Mouse (Mus musculus) fibroblast of lung, adult 2 months (primary cell): Measurements from ENCODE around the gene Tmcc3.

ENCODE experiments used
- DNase-seq: peaks from one replicate; pipeline ENCODE4 v3.0.0-alpha.2; 2011; ENCODE audit warnings: low read depth

Gene Tmcc3

DNA sequence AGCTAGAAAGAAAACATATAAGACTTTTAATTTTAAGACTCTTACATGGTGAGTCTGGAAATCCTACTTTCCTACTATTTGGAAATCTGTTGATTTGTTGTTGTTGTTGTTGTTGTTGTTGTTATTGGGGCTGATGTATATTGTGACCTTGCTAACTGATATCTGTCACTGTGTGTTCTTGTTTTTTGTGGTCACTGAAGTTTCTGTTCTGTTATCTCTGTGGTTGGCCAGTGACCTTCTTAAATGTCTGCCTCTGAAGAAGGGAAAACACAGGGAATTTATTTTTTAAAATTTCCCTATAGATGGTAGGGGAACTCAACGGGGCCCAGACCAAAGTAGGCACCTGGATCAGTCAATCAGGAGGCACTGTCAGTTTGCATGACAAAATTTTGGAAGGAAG lies 48.9 kb downstream of the Tmcc3 start:
- DNase-seq = no peak

DNA sequence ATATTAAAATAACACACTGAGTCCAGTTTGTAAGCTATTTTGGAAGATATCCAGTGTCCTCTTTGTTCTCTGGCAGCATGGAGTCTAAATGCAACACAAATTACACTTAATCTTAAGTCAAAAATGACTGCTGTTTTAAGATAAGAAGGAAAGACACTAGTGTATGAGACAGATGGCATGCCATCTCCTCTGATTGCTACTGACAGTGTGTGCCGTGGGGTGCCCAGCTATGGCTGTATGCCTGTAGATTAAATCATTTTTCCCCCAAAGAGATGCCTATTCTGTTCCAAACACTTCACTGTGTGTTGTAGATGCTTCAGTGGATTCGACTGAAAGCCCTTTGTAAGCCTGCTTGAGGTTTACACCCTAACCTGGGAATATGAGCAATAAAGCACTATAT lies 59.5 kb downstream of the Tmcc3 start:
- no peak for DNase-seq

DNA sequence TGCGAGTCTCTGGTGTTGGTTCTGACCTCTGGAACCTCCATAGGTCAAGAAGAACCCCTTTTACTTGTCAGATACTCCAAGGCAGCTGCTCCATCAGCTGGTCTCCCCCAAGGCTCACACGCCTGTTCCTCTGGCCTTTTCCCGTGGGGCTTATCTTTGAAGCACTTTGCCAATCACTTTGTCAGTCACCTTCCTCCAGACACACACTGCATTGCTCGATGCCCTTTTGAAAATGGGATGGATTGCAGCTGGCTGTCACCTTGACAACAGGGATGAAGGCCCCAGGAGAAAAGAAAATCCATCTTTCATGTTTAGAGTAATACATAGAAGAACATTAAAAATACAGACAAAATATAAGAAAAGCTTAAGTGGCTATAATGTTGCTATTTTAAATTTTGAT lies 65.2 kb downstream of the Tmcc3 start:
- no peak for DNase-seq

DNA sequence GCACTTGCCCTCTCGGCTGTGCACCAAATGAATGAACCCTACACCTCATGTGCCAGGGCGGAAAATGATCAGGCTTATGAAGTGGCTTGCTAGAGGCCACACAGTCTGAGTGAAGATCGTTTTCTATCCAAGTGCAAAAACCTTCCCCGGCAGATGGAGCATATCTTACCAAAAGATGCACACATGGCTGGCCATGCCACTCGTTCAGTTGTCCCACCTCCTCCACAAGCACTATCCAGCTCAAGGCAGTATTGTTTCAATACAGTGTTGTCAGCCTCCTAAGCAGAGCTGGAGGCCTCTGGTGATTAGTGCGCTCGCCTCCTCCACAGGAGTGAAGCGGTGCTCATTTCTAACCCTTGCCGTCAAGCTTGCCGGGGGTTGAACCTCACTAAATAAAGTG lies 66.1 kb downstream of the Tmcc3 start:
- DNase-seq = no peak

DNA sequence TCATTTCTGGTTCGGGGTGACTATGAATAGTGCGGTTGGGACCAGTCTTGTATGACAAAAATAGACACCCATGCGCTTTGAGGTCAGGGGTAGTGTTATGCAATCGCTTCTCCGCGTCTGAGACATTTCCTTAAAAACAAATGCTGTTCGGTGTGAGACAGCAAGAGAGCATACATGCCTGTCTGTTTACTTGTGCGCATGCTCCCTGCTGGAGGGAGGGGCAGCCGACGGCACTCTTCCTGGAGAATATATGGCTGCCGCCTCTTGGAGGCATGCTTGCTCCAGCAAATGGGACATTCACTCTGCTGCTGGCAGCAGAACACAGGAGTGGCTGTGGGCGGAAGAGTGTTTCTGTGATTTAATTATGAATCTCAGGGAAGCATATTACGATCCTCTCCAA lies 66.6 kb downstream of the Tmcc3 start:
- DNase-seq = peak; percentile 46

DNA sequence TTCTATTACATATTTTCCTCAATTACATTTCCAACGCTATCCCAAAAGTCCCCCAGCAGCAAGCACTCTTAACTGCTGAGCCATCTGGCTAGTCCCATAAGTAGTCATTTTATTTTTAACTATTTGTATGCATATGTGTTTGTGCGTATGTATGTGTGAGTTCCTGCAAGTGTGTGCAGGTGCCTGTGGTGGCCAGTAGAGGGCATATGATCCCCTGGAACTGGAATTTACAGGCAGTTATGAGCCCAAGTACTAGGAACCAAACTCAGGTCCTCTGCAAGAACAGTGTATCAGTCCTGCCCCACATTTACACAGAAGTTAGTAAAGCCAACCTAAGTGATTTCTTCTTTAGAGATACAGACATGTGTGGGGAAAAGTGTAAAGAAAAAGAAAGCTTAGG lies 68.3 kb downstream of the Tmcc3 start:
- no peak for DNase-seq

DNA sequence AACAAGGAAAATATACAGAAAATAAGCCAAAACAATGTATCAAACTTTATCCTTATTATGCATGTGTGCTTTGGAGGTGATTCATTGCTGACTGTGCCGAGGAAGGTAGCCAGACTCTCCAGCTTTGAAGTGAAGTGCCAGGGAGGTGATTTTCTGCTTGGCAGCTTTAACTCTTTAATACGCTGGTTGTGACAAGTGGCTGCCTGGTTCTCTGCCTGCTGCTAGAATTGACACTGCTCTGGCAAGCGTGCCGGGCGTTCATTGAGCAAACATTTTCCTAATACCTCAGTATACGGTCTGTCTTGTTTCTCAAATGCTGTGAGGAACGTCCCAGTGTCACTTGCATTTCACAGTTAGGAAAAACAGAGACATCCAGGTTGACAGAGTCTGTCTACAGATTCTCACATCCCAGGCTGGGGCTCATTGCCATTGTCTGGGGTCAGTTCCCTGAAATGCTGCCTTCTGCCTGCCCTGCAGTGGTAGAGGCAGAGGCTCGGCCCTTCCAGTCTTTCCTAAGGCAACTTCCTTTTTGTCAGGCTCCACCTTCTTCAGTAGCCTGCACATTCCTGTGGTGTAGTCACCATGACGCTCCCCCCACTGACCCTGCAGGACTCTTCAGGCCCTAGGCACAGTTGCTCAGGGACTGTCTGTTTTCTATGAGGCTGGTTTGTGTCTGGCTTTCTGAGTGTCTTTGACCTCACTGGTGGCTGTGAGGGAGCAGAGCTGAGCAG lies 69.1 kb downstream of the Tmcc3 start:
- DNase-seq = peak; percentile 20

DNA sequence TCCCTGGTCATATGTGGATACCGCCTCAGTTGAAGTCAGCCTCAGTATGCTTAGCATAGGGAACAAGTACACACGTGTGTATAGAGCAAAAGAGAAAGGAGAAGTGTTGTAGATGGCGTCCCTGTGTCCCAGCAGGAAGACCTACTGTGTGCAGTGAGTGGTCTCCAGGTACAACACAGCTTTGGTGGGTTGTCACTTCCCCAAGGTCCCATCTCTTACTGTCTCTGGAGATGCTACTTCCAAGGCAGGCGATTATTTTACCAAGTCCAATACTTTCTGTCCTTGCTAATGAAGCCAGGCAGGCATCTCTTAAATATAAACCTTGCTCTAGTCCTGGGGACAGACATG lies 69.6 kb downstream of the Tmcc3 start:
- DNase-seq = no peak

DNA sequence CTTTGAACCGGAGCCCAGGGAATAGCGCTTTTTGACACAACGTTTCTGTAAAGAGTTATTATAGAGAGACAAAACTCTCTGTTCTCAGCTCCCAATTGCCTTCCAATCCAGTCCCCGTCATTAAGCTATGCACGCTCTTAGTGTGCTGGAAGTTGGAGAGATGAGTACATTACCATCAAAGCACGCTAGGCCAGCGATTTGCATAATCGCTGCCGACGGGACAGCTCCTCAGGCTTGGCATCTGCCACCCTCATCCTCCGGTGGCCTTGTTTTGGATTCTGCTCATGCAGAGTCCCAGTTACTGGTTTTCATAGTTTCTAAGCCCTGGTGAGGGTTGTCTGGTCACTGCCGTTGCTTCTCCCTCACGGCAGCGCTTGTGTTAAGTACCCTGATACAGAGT lies 70.9 kb downstream of the Tmcc3 start:
- no peak for DNase-seq

DNA sequence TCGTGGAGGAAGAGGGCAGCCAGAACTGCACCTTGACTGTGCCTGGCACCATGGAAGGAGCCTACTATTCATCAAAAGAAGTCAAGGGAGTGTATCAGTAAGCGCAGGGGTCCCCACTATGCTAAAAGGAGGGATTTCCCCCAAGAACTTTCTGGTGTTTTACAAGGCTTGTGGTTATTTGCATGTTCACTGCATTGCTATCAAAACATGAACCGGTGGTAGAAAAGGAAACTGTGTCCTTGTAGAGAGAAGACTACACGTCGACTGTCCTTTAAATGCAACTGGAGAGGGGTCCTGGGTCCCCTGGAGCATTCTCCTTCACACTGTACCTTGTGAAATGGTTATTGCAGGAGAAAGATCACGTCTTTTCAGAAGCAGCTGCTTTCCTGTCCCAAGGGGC lies 71.8 kb downstream of the Tmcc3 start:
- no peak for DNase-seq

DNA sequence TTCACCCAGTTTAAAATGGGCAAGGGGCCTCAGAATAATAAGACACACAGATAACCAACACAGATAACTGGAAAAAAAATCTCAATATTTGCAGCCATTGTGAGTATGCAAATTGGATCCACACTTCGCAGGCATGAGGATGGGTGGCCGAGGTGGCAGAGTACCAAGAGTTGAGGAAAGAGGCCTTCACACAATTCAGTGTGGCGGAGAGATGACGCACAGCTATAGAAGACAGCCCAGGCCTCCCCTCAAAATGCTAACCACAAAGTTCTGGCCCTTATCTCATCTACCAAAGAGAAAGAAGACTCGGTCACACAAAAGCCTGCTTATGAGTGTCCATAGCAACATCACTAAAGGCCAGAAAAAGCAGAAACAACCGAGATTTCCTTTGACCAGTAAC lies 77.5 kb downstream of the Tmcc3 start:
- no peak for DNase-seq

DNA sequence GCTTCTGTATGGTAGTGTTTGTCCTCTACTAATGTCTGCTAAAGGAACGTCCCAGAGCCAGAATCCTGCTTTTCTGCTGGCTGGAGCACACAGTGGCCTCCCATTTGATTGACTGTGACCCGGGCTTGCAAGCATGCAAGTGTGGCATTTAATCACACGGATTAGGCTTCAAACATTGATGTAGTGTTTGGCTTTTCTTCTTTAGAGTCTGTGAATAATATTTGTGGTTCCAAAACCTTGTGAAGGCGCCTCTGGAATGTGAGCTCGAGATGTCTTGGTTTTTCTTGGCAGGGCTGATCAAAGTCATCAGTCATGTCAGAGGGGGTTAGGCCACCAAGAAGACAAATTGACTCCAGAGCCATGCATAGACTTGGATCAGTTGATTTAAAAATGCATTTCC lies 79.3 kb downstream of the Tmcc3 start:
- peak; percentile 46 for DNase-seq

DNA sequence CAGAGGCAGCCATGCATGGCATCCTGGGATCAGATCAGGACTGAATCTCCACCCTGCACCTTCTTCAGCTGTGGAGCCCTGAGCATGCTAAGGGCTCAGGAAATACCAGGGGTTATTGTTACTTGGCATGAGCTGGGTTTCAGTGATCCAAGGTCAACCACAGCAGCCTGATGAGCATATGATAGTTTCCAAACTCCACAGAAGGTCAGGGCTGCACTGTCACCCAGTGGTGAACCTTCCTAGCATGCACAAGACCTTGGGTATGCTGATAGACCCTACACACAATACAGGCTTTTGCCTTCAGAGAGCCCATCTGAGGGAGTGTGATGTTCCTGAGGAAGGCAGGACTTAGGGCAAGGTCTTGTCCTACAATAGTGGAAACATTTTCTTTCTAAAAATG lies 82.5 kb downstream of the Tmcc3 start:
- no peak for DNase-seq

DNA sequence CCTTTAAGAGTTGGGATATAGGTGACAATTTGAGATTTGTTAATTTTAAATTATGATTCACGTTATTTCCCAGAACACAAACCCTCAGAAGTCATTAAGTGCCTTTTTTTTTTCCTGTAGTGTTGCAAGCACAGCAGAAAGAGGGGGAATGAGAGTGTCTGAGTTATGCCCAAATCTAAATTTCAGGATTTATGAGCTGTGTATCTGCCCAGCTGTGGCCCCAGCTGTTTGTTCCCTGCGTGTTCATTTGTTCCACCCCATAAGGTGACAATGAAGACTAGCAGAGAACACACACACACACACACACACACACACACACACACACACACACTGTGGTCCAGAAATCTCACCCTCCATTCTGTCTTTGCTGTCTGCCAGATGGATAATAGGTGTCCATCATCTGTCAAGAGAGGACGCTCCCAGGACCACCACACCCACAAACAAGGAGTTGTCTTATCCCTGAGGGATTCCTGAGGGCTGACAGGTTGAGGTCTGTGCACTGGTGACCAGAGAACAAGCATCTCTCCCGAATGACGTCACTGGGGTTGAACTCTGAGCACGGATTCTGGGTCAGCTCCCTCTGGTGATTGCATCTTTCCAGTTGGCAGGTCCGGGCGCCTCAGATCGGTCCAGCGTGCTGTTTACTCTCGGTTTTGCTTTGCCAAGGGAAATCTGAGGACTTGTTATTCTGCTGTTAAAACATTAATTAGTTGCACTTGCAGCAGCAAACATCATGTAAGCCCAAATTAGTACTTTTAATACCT lies 86.3 kb downstream of the Tmcc3 start:
- no peak for DNase-seq

DNA sequence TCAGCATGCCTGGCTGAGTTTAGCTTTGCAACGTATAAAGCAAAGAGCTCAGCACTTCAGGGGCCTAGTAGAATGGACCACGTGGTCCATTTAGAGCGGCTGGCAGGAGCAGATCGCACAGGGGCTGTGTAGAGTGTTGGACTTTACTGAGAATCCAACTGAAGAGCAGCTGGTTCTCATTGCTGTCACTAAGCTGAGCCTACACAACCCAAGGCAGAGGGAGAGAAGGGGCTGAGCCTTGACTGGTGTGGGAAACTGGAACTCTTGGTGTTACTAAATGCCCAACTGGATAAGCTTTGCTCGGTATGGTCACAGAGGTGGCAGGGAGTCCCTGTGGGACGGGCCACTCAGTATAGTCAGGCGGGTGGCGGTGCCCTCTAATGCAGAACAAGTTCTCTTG lies 89.1 kb downstream of the Tmcc3 start:
- no peak for DNase-seq

DNA sequence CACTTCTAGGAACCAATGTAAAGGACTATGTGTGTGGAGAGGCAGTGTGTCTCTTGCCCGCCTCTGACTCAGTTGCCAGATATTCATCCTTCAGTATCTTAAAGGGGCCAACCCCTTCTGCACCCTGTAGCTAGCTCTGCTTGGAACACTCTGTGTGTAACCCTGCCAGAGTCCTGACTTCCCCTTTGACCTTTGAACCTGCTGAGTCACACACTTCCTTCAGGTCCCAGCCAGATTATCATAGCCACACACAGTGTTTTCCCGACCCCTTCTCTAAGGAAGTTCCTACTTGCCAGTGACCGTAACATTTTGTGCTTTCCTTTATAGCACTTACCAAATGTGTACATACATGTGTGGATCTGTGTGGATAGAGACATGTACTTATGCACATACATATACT lies 93.7 kb downstream of the Tmcc3 start:
- no peak for DNase-seq

DNA sequence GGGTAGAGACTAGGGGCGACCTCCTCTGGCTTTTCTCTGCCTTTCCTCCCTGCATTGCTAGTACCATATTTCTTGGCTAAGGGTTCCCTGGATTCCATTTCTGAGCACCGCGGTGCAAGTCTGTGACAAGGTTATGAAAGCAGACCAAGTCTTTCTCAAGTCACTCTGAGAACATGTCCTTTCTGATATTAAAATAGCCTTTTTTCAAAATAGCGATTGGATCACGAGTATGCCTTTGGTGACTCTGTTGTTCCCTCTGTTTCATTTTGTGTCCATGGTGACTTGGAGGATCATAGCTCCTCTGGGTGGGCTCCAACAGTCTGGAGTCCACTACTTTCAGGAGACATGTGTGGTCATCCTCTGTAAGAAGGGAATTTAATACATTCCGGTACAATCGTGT lies 95.1 kb downstream of the Tmcc3 start:
- no peak for DNase-seq

DNA sequence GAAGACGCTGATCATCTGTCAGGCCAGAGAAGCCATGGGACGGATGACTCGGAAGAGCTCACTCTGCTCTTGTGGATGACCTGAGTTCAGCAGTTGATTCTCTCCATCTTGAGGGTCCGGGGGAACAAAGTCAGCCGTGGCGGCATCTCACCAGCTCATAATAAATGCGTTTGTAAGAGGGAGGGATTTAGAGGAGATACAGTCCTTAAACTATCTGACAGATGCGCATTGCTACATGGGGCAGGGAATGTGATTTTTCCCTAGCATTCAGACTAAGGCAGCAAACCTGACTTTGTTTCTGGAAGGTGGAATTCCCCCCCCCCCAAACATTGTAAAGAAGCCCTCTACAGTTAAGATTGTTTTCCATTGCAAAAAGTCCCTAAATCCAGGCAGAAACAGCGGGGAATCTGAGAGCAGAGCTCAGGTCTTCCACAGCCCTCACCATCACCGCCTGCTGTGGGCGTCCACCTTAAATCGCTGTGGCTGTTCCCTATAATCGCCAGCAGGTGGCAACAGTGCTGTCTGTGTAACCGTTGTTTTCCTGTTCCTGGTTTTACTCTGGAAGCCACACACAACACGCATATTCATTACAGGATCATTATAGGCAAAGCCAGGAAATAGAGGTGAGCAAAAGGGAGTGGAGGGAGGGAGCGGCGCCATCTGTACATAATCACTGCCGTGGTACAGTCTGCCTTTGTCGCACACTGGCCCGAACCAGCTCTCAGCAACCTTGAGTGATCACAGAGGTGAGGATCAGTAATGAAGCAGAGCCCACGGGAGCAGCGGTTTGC lies 96.8 kb downstream of the Tmcc3 start:
- peak; percentile 40 for DNase-seq

DNA sequence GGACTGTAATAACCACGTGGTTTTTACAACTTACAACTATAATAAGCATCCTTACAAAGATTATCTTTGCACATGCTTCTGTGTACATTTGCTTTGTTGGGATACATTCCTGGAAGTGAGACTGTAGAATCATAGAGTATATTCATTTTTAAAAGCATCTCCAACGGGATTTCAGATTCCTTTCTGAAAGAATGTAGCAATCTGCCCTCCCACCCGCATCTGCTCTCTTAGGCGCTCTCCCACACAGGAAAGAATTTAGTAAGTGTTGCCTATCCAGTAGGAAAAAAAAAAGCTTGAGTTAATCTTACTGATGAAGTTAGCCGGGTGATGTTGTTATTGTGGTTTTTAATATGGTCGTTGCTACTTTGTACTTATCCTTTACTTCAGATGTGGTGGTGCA lies 97.9 kb downstream of the Tmcc3 start:
- DNase-seq = no peak

DNA sequence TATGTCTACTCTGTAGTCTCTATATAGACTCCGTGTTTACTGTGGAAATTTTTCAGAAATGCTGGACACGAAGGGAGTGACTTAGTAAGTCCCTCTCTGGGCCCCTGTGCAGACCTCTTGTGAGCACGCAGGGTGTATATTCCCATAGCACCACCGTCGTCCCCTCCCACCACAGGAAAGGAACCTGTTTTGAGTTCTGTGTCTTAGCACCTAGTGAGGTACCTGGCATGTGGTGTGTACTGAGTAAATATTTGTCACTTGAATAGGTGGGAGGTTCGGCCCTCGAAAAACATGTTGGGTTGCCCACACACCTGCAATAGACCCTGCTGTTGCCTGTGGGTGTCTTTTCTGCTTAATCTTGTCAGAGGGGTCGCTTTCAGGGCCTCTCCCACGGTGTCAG lies 99.8 kb downstream of the Tmcc3 start:
- DNase-seq = no peak

DNA sequence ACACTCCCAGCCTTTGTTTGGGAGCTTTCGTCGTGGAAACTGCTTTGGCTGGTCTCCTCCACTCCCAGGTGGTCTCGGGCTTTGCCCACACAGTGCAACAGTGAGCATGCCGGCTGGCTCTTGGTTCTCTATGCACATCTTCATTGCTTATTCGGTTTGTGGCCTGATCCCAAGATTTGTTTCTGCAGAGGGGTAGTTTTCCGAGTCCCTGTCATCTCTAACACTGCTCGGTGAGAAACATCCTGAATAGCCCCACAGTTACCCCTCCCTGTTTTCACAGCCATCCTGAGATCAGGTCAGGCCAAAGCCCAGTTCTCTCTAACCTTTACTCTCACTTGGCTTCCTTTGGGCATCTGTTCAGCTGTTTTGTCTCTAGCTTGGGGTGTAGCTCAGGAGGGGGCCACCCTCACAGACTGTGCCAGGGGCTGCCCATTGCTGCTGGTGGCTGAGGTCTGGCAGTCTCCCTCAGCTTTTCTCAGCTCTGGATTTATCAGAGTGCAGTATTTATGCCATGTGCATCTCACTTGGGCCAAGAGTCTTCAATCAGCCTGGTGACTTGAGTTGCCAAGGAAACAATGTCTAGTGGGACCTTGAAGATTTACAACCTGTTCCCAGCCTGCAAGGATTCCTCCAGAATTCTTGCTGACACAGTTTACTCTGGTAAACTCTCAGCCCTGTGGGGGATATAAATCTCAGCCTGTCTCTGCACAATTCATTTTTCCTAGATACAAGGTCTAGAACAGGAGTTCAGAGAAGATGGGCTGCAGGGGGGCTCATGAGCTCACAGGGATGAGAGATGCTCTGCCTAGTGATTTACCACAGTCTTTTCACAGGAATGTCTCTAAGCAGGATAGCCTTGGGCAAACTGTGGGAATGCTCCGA lies 102.3 kb downstream of the Tmcc3 start:
- no peak for DNase-seq
